Mouse (Mus musculus): ENCODE measurements around the gene Epgn. TPM values are rescaled to one million over a fixed set of nuclear protein-coding genes. Genes with fewer than 3 reads are reported as not detected.

Epgn gene
- polyA plus RNA-seq, 1 experiment from 2014 or later = 0.49 TPM

GRCm38 (mm10) chr5:91038547-91038946 is 11.3 kb downstream of the Epgn start:
- no peaks in the 10 kb centered on the region for H3K36me3 ChIP-seq
- H3K4me2 ChIP-seq = no peak overlapping the region
- H3K9me3 ChIP-seq = no peaks in the 10 kb centered on the region
- no peak overlapping the region for H3K4me3 ChIP-seq
- H3K4me1 ChIP-seq = peaks cover 2% of the 10 kb centered on the region
- no peak overlapping the region for H3K9ac ChIP-seq
- H3K27ac ChIP-seq = no peak overlapping the region
- peak; percentile 40; the same call in 1 of the 2 replicates for ATAC-seq (ENCODE audit: insufficient number of reproducible peaks, low FRiP score, low TSS enrichment, low read depth)
- 3% methylated on average over 2 of the region's 2 CpGs for WGBS
- no peaks in the 10 kb centered on the region for H3K27me3 ChIP-seq

DNA sequence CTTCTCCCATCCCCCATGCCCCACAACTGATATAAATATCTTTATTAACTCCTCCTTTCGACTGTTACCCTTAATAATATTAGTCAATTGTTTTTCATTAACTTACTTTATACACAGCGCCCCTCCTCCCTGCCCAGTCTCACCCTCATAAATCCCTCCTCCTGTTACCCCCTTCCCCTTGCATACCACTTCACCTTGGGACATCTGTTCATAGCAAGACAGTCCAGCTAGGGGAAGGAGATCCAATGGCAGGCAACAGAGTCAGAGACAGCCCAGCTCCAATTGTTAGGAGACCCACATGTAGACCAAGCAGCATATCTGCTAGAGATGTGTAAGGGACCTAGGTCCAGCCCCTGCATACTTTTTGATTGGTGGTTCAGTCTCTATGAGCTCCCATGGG is 11.7 kb downstream of the Epgn start:
- Histone ChIP-seq H3K27ac (no peak overlapping the region), H3K4me1 (peaks cover 2% of the 10 kb centered on the region), H3K9me3 (no peaks in the 10 kb centered on the region), H3K9ac (no peak overlapping the region), H3K4me2 (no peak overlapping the region), H3K4me3 (no peak overlapping the region), H3K36me3 (no peaks in the 10 kb centered on the region), H3K27me3 (no peaks in the 10 kb centered on the region)
- no peak for ATAC-seq (ENCODE audit: insufficient number of reproducible peaks, low FRiP score, low TSS enrichment, low read depth)
- 48% methylated on average over 2 of the region's 2 CpGs for WGBS

DNA sequence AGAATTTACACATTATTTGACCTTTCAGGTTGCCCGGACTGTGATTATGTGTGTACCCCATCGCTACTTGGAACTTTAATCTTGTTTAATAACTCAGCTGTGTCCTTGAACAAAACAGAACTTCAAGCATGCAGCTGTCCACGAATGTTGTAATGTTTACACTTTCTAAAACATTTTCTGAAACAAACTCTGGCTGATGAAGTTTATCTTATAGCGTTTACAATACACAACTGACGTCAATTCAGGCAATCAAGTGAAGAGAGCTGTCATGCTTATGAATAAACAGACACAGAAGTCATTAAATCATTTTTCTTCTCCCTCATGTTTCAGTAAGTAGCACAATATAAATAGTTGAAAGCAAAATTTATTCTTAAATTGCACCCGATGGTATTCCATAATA is 20.7 kb downstream of the Epgn start:
- H3K4me1 ChIP-seq = no peaks in the 10 kb centered on the region
- ATAC-seq (ENCODE audit: insufficient number of reproducible peaks, low FRiP score, low TSS enrichment, low read depth) = no peak

GRCm38 (mm10) chr5:91048397-91048796 is 21.1 kb downstream of the Epgn start:
- no peak overlapping the region for H3K27ac ChIP-seq
- no peaks in the 10 kb centered on the region for H3K4me1 ChIP-seq
- no peak for ATAC-seq (ENCODE audit: insufficient number of reproducible peaks, low FRiP score, low TSS enrichment, low read depth)
- no peak overlapping the region for H3K4me2 ChIP-seq
- no peaks in the 10 kb centered on the region for H3K36me3 ChIP-seq
- no peak overlapping the region for H3K4me3 ChIP-seq
- H3K27me3 ChIP-seq = peaks cover 3% of the 10 kb centered on the region; the same call in 1 of the 2 replicates
- H3K9ac ChIP-seq = no peak overlapping the region
- 82% methylated on average over 8 of the region's 8 CpGs for WGBS
- H3K9me3 ChIP-seq = no peaks in the 10 kb centered on the region

More for the DNA sequence above, 20.7 kb downstream of the Epgn start:
- Histone ChIP-seq H3K9ac (no peak overlapping the region), H3K27me3 (peaks cover 3% of the 10 kb centered on the region; the same call in 1 of the 2 replicates), H3K4me2 (no peak overlapping the region), H3K36me3 (no peaks in the 10 kb centered on the region), H3K9me3 (no peaks in the 10 kb centered on the region), H3K27ac (no peak overlapping the region), H3K4me3 (no peak overlapping the region)
- WGBS = 78% methylated on average over 6 of the region's 6 CpGs

DNA sequence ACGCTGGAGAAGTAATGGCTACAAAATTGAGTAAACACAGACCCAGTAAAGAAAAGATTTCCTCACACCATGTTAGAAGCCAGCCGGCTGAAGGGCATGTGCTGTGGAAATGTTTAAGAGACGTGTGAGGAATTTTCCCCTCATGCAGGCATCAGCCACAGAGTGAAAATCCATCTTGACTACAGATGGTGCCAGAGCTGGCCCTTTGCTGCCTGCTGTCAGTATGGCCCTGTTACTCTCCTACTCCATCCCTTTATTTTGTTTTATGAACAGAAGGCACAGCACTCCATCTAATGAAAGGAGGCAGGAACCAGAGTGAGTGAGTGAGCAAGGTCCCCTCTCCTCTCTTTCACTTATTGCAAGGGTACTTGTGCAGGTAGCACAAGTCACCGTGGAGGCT is 45.1 kb downstream of the Epgn start:
- 46% methylated on average over 4 of the region's 4 CpGs for WGBS

DNA sequence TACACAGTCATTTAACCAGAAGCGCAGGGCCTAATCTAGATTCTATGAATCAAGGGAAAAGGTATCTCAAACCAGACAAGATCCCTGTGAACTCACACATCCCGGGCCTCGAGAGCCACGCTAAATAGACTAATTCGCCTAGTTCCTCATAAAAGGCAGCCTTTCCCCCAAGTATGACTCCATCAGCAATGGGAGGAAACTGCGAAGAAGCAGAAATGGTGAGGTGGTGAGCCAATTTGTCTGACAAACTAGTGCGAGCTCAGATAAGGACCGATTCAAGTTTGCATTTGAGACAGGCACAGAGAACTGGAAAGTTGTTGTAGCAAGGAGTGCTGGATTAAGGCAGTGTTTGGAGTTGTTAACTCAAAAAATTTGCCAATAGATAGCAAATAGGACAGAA is 46.4 kb downstream of the Epgn start:
- ATAC-seq (ENCODE audit: insufficient number of reproducible peaks, low FRiP score, low TSS enrichment, low read depth) = no peak
- peaks cover 7% of the 10 kb centered on the region for H3K4me1 ChIP-seq
- H3K27ac ChIP-seq = no peak overlapping the region
- H3K36me3 ChIP-seq = no peaks in the 10 kb centered on the region
- no peaks in the 10 kb centered on the region for H3K9me3 ChIP-seq
- H3K9ac ChIP-seq = no peak overlapping the region
- peaks cover 22% of the 10 kb centered on the region for H3K27me3 ChIP-seq
- H3K4me2 ChIP-seq = no peak overlapping the region
- 68% methylated on average over 8 of the region's 8 CpGs for WGBS
- no peak overlapping the region for H3K4me3 ChIP-seq

More for the DNA sequence above, 45.1 kb downstream of the Epgn start:
- Histone ChIP-seq H3K4me2 (no peak overlapping the region), H3K27me3 (peaks cover 22% of the 10 kb centered on the region), H3K4me3 (no peak overlapping the region), H3K9me3 (no peaks in the 10 kb centered on the region), H3K9ac (no peak overlapping the region), H3K4me1 (peaks cover 7% of the 10 kb centered on the region), H3K36me3 (no peaks in the 10 kb centered on the region), H3K27ac (no peak overlapping the region)
- no peak for ATAC-seq (ENCODE audit: insufficient number of reproducible peaks, low FRiP score, low TSS enrichment, low read depth)

DNA sequence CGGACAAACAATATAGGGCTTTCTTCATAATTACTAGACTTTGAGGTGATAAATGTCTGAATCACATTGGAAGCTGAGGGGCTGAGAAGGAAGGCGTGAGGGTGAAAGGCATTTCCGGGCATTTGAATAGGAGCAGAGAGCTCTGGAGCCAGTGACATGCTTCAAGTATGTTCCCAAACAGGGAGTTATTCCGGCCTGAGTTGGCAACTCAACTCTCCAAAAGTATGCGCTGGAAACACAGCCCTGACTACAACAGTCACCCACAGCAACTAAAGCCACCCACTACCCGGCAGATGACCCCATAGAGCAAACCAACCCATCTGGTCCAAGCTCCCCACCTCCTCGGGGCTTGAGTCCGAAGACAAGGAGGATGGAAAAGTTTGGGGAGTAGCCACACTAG is 46.8 kb downstream of the Epgn start:
- Histone ChIP-seq H3K4me2 (peak overlapping the region; percentile 49), H3K27me3 (peaks cover 22% of the 10 kb centered on the region), H3K36me3 (no peaks in the 10 kb centered on the region), H3K4me3 (peak overlapping the region; percentile 35), H3K9me3 (no peaks in the 10 kb centered on the region), H3K9ac (no peak overlapping the region), H3K4me1 (peaks cover 7% of the 10 kb centered on the region), H3K27ac (no peak overlapping the region)
- ATAC-seq (ENCODE audit: insufficient number of reproducible peaks, low FRiP score, low TSS enrichment, low read depth) = no peak
- 42% methylated on average over 8 of the region's 8 CpGs for WGBS

- H3K36me3 ChIP-seq = no peaks in the 10 kb centered on the region
- peaks cover 22% of the 10 kb centered on the region for H3K27me3 ChIP-seq
- peaks cover 7% of the 10 kb centered on the region for H3K4me1 ChIP-seq
- no peak for ATAC-seq (ENCODE audit: insufficient number of reproducible peaks, low FRiP score, low TSS enrichment, low read depth)
- under 1% methylated on average over 25 of the region's 25 CpGs for WGBS
- no peaks in the 10 kb centered on the region for H3K9me3 ChIP-seq
- peak within 1 kb of the TSS; percentile 49 for H3K4me2 ChIP-seq
- no peak within 1 kb of the TSS for H3K9ac ChIP-seq
- peak within 1 kb of the TSS; percentile 35 for H3K4me3 ChIP-seq
- H3K27ac ChIP-seq = no peak within 1 kb of the TSS
Measured at GRCm38 (mm10) chr5:91074450-91074950, 47.2 kb downstream of the Epgn start, which contains the start of gene Ereg. Gene Ereg, plus strand, starts transcription at chr5:91074622.

DNA sequence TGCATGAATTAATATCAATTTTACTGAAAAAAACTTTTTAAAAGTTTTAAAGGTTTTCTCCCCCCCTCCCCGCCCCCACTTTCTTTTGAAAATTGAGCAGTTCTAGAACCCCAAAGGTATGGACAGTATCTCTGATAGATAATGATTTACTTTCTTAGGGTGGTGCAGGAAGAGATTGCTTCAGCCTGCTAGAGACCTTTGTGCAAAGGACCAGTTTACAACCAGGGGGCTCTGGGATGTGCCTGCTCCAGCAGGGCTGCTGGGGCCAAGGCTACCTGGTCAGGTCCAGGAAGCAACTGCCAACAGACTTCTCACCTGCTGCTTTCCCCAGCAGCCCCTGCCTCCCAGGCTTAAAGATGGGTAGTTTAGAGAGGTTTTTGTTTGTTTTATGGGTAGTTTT is 47.8 kb downstream of the Epgn start:
- Histone ChIP-seq H3K9ac (no peak overlapping the region), H3K36me3 (no peaks in the 10 kb centered on the region), H3K9me3 (no peaks in the 10 kb centered on the region), H3K27ac (no peak overlapping the region), H3K4me1 (peaks cover 7% of the 10 kb centered on the region), H3K27me3 (peaks cover 22% of the 10 kb centered on the region), H3K4me2 (peak overlapping the region; percentile 49; the same call in 1 of the 2 replicates), H3K4me3 (no peak overlapping the region)
- no peak for ATAC-seq (ENCODE audit: insufficient number of reproducible peaks, low FRiP score, low TSS enrichment, low read depth)
- 60% methylated on average over 1 of the region's 1 CpGs for WGBS

GRCm38 (mm10) chr5:91083016-91083415 is 55.8 kb downstream of the Epgn start:
- WGBS = 78% methylated on average over 5 of the region's 5 CpGs
- no peak overlapping the region for H3K27ac ChIP-seq
- ATAC-seq (ENCODE audit: insufficient number of reproducible peaks, low FRiP score, low TSS enrichment, low read depth) = no peak
- no peak overlapping the region for H3K4me2 ChIP-seq
- H3K27me3 ChIP-seq = no peaks in the 10 kb centered on the region
- H3K36me3 ChIP-seq = no peaks in the 10 kb centered on the region
- H3K4me3 ChIP-seq = no peak overlapping the region
- H3K9me3 ChIP-seq = no peaks in the 10 kb centered on the region
- no peak overlapping the region for H3K9ac ChIP-seq
- no peaks in the 10 kb centered on the region for H3K4me1 ChIP-seq

Other genes with a start within 250 kb of the Epgn start
- 0.38 TPM in 1 of 2 replicates, not detected in the other for gene Cxcl3, start 241.4 kb upstream of the Epgn start, polyA plus RNA-seq (2015; fragmentation: Nextera tagmentation; extraction: Ambion mirVana)
- gene Cxcl15, start 232.9 kb upstream of the Epgn start, polyA plus RNA-seq (2015; fragmentation: Nextera tagmentation; extraction: Ambion mirVana) = 0.34 and 0.58 TPM in 2 replicates
- 1.3 TPM in 2 replicates for gene Cxcl1, start 136.2 kb upstream of the Epgn start, polyA plus RNA-seq (2015; fragmentation: Nextera tagmentation; extraction: Ambion mirVana)
- not detected in 2 replicates for gene Cxcl2, start 123.6 kb upstream of the Epgn start, polyA plus RNA-seq (2015; fragmentation: Nextera tagmentation; extraction: Ambion mirVana)
- 34.8 and 40.0 TPM in 2 replicates for gene Mthfd2l, start 96.3 kb upstream of the Epgn start, polyA plus RNA-seq (2015; fragmentation: Nextera tagmentation; extraction: Ambion mirVana)
- gene Ereg, start 47.2 kb downstream of the Epgn start, polyA plus RNA-seq (2015; fragmentation: Nextera tagmentation; extraction: Ambion mirVana) = 0.99 and 1.0 TPM in 2 replicates
- gene Areg, start 112.1 kb downstream of the Epgn start, polyA plus RNA-seq (2015; fragmentation: Nextera tagmentation; extraction: Ambion mirVana) = 0.96 and 1.8 TPM in 2 replicates

Measured in limb, embryonic 15.5 days (tissue).